Mouse (Mus musculus): ENCODE data around the gene Cdk15. TPM values are rescaled to one million over a fixed set of nuclear protein-coding genes. Genes with fewer than 3 reads are reported as not detected.

The Cdk15 gene
- total RNA-seq, 2 experiments from 2014 or later = 0.65 to 1.0 TPM

GRCm38 (mm10) chr1:59321880-59322836, 65.5 kb downstream of the Cdk15 start:
- no peak for DNase-seq (ENCODE audit: low spot score in 2 of 2)

- no peak for DNase-seq (ENCODE audit: low spot score in 2 of 2)
Observed at GRCm38 (mm10) chr1:59326854-59327395, 70.2 kb downstream of the Cdk15 start.

- DNase-seq (ENCODE audit: low spot score in 2 of 2) = no peak
Observed at GRCm38 (mm10) chr1:59332737-59333385, 76.2 kb downstream of the Cdk15 start.

- DNase-seq (ENCODE audit: low spot score in 2 of 2) = no peak
Observed at GRCm38 (mm10) chr1:59333386-59333759, 76.7 kb downstream of the Cdk15 start.

- DNase-seq (ENCODE audit: low spot score in 2 of 2) = no peak
Observed at GRCm38 (mm10) chr1:59333860-59334561, 77.3 kb downstream of the Cdk15 start.

GRCm38 (mm10) chr1:59334562-59334890, 77.8 kb downstream of the Cdk15 start:
- DNase-seq (ENCODE audit: low spot score in 2 of 2) = no peak

- DNase-seq (ENCODE audit: low spot score in 2 of 2) = no peak
Observed at GRCm38 (mm10) chr1:59336256-59336655, 79.5 kb downstream of the Cdk15 start.

GRCm38 (mm10) chr1:59340814-59341588, 84.3 kb downstream of the Cdk15 start:
- no peak for DNase-seq (ENCODE audit: low spot score in 2 of 2)

- DNase-seq (ENCODE audit: low spot score in 2 of 2) = no peak
Observed at GRCm38 (mm10) chr1:59341697-59342096, 85.0 kb downstream of the Cdk15 start.

GRCm38 (mm10) chr1:59342146-59342545, 85.4 kb downstream of the Cdk15 start:
- no peak for DNase-seq (ENCODE audit: low spot score in 2 of 2)

- no peak for DNase-seq (ENCODE audit: low spot score in 2 of 2)
Observed at GRCm38 (mm10) chr1:59352706-59353105, 96.0 kb downstream of the Cdk15 start.

GRCm38 (mm10) chr1:59355440-59355839, 98.7 kb downstream of the Cdk15 start:
- no peak for DNase-seq (ENCODE audit: low spot score in 2 of 2)

GRCm38 (mm10) chr1:59359136-59359535, 102.4 kb downstream of the Cdk15 start:
- no peak for DNase-seq (ENCODE audit: low spot score in 2 of 2)

GRCm38 (mm10) chr1:59360834-59361233, 104.1 kb downstream of the Cdk15 start:
- no peak for DNase-seq (ENCODE audit: low spot score in 2 of 2)

GRCm38 (mm10) chr1:59361460-59361859, 104.8 kb downstream of the Cdk15 start:
- no peak for DNase-seq (ENCODE audit: low spot score in 2 of 2)

GRCm38 (mm10) chr1:59361966-59362365, 105.3 kb downstream of the Cdk15 start:
- DNase-seq (ENCODE audit: low spot score in 2 of 2) = no peak

GRCm38 (mm10) chr1:59364463-59365040, 107.8 kb downstream of the Cdk15 start:
- DNase-seq (ENCODE audit: low spot score in 2 of 2) = no peak

- DNase-seq (ENCODE audit: low spot score in 2 of 2) = no peak
Observed at GRCm38 (mm10) chr1:59367928-59368648, 111.4 kb downstream of the Cdk15 start.

- no peak for DNase-seq (ENCODE audit: low spot score in 2 of 2)
Observed at GRCm38 (mm10) chr1:59368649-59369319, 112.1 kb downstream of the Cdk15 start.
